Mouse (Mus musculus) cortical plate, adult 2 months (tissue): ENCODE results near the gene Wnt7a.

Source experiments
- CTCF ChIP-seq: fragments of 200-500 bp; IDR thresholded peaks from 2 replicates; pipeline ENCODE4 v1.5.1; 2011; ENCODE audit warnings: mild to moderate bottlenecking, control low read depth, low read length; ENCODE audit not compliant: insufficient read depth; ENCODE audit errors: extremely low read depth
- POLR2A ChIP-seq: fragments of 200-500 bp; IDR thresholded peaks from 2 replicates; pipeline ENCODE4 v1.6.1; 2011; ENCODE audit warnings: mild to moderate bottlenecking, low read length, control low read depth; ENCODE audit not compliant: insufficient read depth; ENCODE audit errors: extremely low read depth

- TF ChIP-seq CTCF: no peak
- TF ChIP-seq POLR2A: no peak
Observed at GRCm38 (mm10) chr6:91349620-91350019, 61.5 kb downstream of the Wnt7a start.
